Mouse (Mus musculus) midbrain, embryonic 12.5 days (tissue): ENCODE results near the gene Agap1. TPM values are rescaled to one million over a fixed set of nuclear protein-coding genes. Genes with fewer than 3 reads are reported as not detected.

ENCODE experiments used
- ATAC-seq: fragments of 200-750 bp; cut with Nextera tagmentation; 2 replicates; pipeline ENCODE4 v1.8.0; 2017; ENCODE audit warnings: low read depth, moderate TSS enrichment, moderate library complexity; ENCODE audit not compliant: low FRiP score
- H3K27ac ChIP-seq: fragments of 300-500 bp; sonication (generic); replicated peaks from 2 replicates; pipeline ENCODE4 v1.5.1; 2016; ENCODE audit warnings: mild to moderate bottlenecking
- H3K27me3 ChIP-seq: fragments of 300-500 bp; sonication (generic); 2 replicates; pipeline ENCODE4 v1.6.1; 2016; ENCODE audit warnings: mild to moderate bottlenecking
- H3K36me3 ChIP-seq: fragments of 300-500 bp; sonication (generic); 2 replicates; pipeline ENCODE4 v1.6.1; 2016
- H3K4me1 ChIP-seq: fragments of 300-500 bp; sonication (generic); 2 replicates; pipeline ENCODE4 v1.6.1; 2016
- H3K4me2 ChIP-seq: fragments of 300-500 bp; sonication (generic); replicated peaks from 2 replicates; pipeline ENCODE4 v1.6.1; 2016; ENCODE audit warnings: mild to moderate bottlenecking, moderate library complexity
- H3K4me3 ChIP-seq: fragments of 300-500 bp; sonication (generic); 2 replicates; pipeline ENCODE4 v1.5.1; 2016; ENCODE audit warnings: mild to moderate bottlenecking
- H3K9ac ChIP-seq: fragments of 300-500 bp; sonication (generic); replicated peaks from 2 replicates; pipeline ENCODE4 v1.6.1; 2016; ENCODE audit warnings: mild to moderate bottlenecking, moderate library complexity
- H3K9me3 ChIP-seq: fragments of 300-500 bp; sonication (generic); 2 replicates; pipeline ENCODE4 v1.6.1; 2016; ENCODE audit warnings: mild to moderate bottlenecking
- WGBS: fragments of 180-500 bp; shearing (Covaris S2); methylation state at CpG from one replicate; pipeline ENCODE4 v1.1.7; 2016; 5-methylcytosine and 5-hydroxymethylcytosine counted together
- polyA plus RNA-seq: library from polyadenylated mRNA; unstranded; fragments of >200 nt; fragmentation: Nextera tagmentation; extraction: Ambion mirVana; gene quantifications from 2 replicates; pipeline ENCODE4 v1.2.1, GENCODE M21; 2016

The Agap1 gene
- polyA plus RNA-seq, 1 experiment from 2014 or later: 61.9 TPM

GRCm38 (mm10) chr1:89439351-89439750, 15.3 kb upstream of the Agap1 start:
- no peak overlapping the region for H3K4me3 ChIP-seq
- H3K4me1 ChIP-seq: peaks cover 22% of the 10 kb centered on the region
- H3K9me3 ChIP-seq: no peaks in the 10 kb centered on the region
- H3K27ac ChIP-seq: no peak overlapping the region
- no peak for ATAC-seq
- H3K27me3 ChIP-seq: no peaks in the 10 kb centered on the region
- 87% methylated on average over 6 of the region's 6 CpGs for WGBS
- no peaks in the 10 kb centered on the region for H3K36me3 ChIP-seq
- H3K9ac ChIP-seq: no peak overlapping the region
- no peak overlapping the region for H3K4me2 ChIP-seq

GRCm38 (mm10) chr1:89441236-89441897, 13.2 kb upstream of the Agap1 start:
- H3K4me3 ChIP-seq: no peak overlapping the region
- H3K9ac ChIP-seq: no peak overlapping the region
- H3K9me3 ChIP-seq: no peaks in the 10 kb centered on the region
- peak overlapping the region; percentile 49 for H3K27ac ChIP-seq
- 23% methylated on average over 5 of the region's 5 CpGs for WGBS
- peak; percentile 71; the same call in 1 of the 2 replicates for ATAC-seq
- no peaks in the 10 kb centered on the region for H3K36me3 ChIP-seq
- H3K27me3 ChIP-seq: no peaks in the 10 kb centered on the region
- peaks cover 22% of the 10 kb centered on the region for H3K4me1 ChIP-seq
- no peak overlapping the region for H3K4me2 ChIP-seq

DNA sequence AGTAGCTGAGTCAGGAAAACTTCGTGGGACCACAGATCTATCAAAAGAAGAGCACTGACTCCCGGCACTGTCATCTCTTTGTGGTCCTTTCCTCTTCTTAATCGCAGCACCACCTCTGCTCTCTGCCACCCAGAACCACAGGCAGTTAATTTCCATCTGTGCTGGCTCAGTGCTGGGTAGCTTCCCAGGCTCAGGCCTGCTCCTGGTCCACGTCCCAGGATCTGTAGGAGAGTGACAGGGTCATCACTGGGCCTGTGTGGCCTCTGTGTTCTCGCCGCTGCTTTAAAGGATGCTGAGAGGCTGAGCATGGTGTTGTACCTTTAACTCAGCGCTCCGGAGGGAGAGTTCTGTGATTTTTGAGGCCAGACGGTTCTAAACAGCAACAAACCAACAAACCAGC, 11.1 kb upstream of the Agap1 start:
- Histone ChIP-seq H3K4me1 (peaks cover 22% of the 10 kb centered on the region), H3K9ac (no peak overlapping the region), H3K36me3 (no peaks in the 10 kb centered on the region), H3K9me3 (no peaks in the 10 kb centered on the region), H3K27ac (no peak overlapping the region), H3K4me2 (no peak overlapping the region), H3K27me3 (no peaks in the 10 kb centered on the region), H3K4me3 (no peak overlapping the region)
- 69% methylated on average over 9 of the region's 9 CpGs for WGBS
- ATAC-seq: no peak

DNA sequence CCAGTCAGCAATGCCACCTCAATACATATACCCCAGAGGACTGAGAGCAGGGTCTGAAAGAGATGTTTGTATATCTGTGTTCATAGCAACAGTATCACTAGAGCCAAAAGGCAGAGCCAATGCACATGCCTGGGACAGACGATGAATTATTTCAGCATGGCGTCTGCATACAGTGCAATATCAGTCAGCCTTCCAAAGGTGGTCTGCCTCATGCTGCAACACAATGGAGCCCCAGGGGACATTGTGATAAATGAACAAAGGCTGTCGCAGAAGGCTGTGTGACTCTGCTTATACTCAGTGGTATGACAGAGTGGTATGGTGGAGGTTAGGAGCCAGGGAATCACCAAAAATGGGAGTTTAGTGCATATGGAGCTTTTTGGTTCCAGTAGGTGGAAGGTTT, 10.6 kb upstream of the Agap1 start:
- no peak for ATAC-seq
- H3K9ac ChIP-seq: no peak overlapping the region
- H3K27ac ChIP-seq: no peak overlapping the region
- 62% methylated on average over 3 of the region's 3 CpGs for WGBS
- no peaks in the 10 kb centered on the region for H3K9me3 ChIP-seq
- no peaks in the 10 kb centered on the region for H3K27me3 ChIP-seq
- H3K4me1 ChIP-seq: peaks cover 22% of the 10 kb centered on the region
- no peaks in the 10 kb centered on the region for H3K36me3 ChIP-seq
- H3K4me2 ChIP-seq: no peak overlapping the region
- no peak overlapping the region for H3K4me3 ChIP-seq

DNA sequence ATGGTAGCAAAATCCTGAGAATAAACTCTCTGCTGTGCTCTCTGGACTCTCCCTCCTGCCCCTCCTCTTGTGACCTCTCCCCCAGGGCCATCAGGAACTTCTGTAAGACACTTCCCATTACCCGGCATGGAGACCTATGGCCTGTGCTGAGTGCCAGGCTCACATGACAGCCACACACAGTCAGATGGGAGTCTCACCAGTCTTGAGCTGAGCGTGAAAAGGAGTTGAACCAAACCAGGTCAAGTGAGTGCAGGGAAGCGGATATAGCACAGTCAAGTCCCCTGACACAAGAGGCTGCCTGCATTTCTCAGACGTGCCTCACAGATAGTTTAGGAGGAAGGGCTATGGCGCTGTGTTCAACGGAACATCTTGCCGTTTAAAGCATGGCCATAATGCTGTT, 4.5 kb upstream of the Agap1 start:
- H3K4me1 ChIP-seq: no peaks in the 10 kb centered on the region
- 84% methylated on average over 7 of the region's 7 CpGs for WGBS
- no peaks in the 10 kb centered on the region for H3K9me3 ChIP-seq
- H3K27me3 ChIP-seq: peaks cover 7% of the 10 kb centered on the region; the same call in 1 of the 2 replicates
- no peak overlapping the region for H3K27ac ChIP-seq
- H3K36me3 ChIP-seq: no peaks in the 10 kb centered on the region
- no peak for ATAC-seq
- no peak overlapping the region for H3K9ac ChIP-seq
- H3K4me2 ChIP-seq: no peak overlapping the region
- no peak overlapping the region for H3K4me3 ChIP-seq

DNA sequence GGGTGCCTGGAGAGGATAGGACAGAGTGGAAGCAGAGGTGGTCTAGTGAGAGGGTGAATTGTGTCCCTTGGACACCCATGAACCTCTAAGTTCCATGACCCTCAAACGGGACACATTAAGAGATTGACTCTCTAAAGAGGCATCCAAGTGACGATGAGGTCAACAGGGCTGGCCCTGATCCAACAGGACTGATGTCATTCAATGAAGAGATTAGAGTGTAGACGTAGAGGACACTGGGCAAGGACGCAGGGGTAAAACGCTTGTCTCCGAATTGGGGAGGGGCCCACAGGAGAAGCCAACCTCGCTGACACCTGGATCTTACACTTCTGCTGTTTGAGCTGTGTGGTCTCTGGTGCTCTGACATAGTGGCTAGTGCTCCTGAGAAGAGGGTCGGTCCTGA, 2.5 kb upstream of the Agap1 start:
- Histone ChIP-seq H3K4me3 (no peak overlapping the region), H3K4me2 (no peak overlapping the region), H3K9ac (no peak overlapping the region), H3K27ac (no peak overlapping the region), H3K27me3 (peaks cover 7% of the 10 kb centered on the region; the same call in 1 of the 2 replicates), H3K36me3 (no peaks in the 10 kb centered on the region), H3K9me3 (no peaks in the 10 kb centered on the region), H3K4me1 (peaks cover 17% of the 10 kb centered on the region)
- no peak for ATAC-seq
- WGBS: 91% methylated on average over 8 of the region's 8 CpGs

- no peak for ATAC-seq
- H3K36me3 ChIP-seq: peaks cover 8% of the 10 kb centered on the region; the same call in 1 of the 2 replicates
- H3K4me1 ChIP-seq: peaks cover 18% of the 10 kb centered on the region
- peak overlapping the region; percentile 92; the same call in 1 of the 2 replicates for H3K9ac ChIP-seq
- no peak overlapping the region for H3K27ac ChIP-seq
- H3K9me3 ChIP-seq: peaks cover 8% of the 10 kb centered on the region
- H3K4me3 ChIP-seq: peak overlapping the region; percentile 92
- peaks cover 7% of the 10 kb centered on the region; the same call in 1 of the 2 replicates for H3K27me3 ChIP-seq
- H3K4me2 ChIP-seq: peak overlapping the region; percentile 93
- WGBS: 33% methylated on average over 6 of the region's 6 CpGs
Observed at GRCm38 (mm10) chr1:89453666-89454065, 940 bp upstream of the Agap1 start.

GRCm38 (mm10) chr1:89455421-89456091, 950 bp downstream of the Agap1 start:
- peaks cover 10% of the 10 kb centered on the region for H3K9me3 ChIP-seq
- peak overlapping the region; percentile 93 for H3K4me2 ChIP-seq
- H3K27me3 ChIP-seq: peaks cover 7% of the 10 kb centered on the region; the same call in 1 of the 2 replicates
- peak overlapping the region; percentile 92 for H3K4me3 ChIP-seq
- H3K27ac ChIP-seq: peak overlapping the region; percentile 93
- ATAC-seq: 0 out of 2 replicates have a peak, but pooled peaks have one; percentile 10
- peaks cover 8% of the 10 kb centered on the region; the same call in 1 of the 2 replicates for H3K36me3 ChIP-seq
- WGBS: under 1% methylated on average over 51 of the region's 51 CpGs
- H3K9ac ChIP-seq: peak overlapping the region; percentile 92
- H3K4me1 ChIP-seq: peaks cover 22% of the 10 kb centered on the region

GRCm38 (mm10) chr1:89456456-89456855, 1.9 kb downstream of the Agap1 start:
- WGBS: 20% methylated on average over 5 of the region's 5 CpGs
- Histone ChIP-seq H3K36me3 (peaks cover 8% of the 10 kb centered on the region; the same call in 1 of the 2 replicates), H3K4me3 (peak overlapping the region; percentile 92), H3K27me3 (peaks cover 7% of the 10 kb centered on the region; the same call in 1 of the 2 replicates), H3K27ac (no peak overlapping the region), H3K9ac (peak overlapping the region; percentile 92), H3K9me3 (peaks cover 10% of the 10 kb centered on the region), H3K4me2 (peak overlapping the region; percentile 93), H3K4me1 (peaks cover 31% of the 10 kb centered on the region)
- no peak for ATAC-seq

DNA sequence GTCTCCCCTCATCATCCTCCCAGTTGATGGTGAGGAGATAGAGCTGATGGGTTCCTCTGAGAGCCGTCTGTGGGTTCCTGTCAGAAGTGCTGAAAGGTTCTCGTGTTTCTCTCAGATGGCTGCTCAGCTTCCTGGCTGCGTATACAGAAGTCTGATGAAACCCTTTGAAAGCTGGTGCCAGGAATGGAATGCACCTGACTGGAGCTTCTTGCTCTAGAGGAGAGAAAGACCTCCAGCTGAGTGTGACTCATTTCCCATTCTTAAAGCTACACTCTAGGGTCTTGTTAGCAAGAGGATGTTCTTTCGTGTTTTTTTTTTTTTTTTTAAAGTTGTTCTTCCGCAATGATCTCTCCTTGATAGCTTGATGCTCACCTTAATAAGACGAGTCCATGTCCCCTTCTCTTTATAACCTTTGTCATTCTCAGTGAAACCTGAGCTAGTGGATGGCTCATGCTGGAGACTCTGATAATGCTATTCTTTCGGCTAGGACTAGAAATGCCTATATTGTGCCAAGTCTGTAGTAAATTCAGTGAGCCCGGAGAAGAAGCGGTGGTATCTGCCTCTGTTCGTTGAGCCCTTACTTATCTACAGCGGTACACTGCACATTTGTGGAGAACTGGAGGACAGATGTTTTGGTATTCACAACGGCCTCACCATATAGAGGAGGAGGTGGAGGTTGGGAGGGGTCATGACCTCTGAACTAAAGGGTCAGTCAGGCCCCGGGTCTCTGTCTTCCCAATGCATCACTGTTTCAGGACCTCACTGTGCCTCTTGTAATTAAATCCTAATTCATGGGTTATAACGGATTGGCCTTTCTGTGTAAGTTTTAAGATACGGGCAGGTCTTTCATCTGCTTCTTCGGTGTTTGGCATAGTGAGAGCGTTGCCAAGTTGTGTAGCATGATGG, 2.8 kb downstream of the Agap1 start:
- WGBS: 53% methylated on average over 17 of the region's 17 CpGs
- Histone ChIP-seq H3K4me2 (peak overlapping the region; percentile 93), H3K36me3 (peaks cover 8% of the 10 kb centered on the region; the same call in 1 of the 2 replicates), H3K9me3 (peaks cover 10% of the 10 kb centered on the region), H3K9ac (no peak overlapping the region), H3K27me3 (peaks cover 7% of the 10 kb centered on the region; the same call in 1 of the 2 replicates), H3K27ac (no peak overlapping the region), H3K4me3 (0 out of 2 replicates have a peak overlapping the region, but pooled peaks have one; percentile 92), H3K4me1 (peaks cover 34% of the 10 kb centered on the region)
- no peak for ATAC-seq

DNA sequence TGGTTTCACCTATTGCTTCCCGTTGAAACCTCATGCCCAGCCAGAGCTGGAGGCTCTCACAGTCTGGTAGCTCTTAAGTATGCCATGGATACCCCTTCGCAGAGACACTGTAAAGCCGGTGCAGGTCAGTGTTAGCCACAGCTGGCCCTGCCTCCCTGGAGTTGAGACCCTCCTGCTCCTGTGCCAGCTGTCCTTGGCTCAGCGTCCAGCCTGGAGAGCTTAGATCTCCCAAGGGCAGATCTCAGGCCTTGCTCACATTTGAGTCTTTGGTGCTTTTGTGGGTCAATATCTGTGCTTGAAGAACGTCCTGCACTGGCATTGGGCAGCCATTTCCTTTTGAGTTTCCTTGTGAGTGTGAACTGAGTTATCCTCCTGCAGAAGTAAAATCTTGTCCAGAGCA, 7.3 kb downstream of the Agap1 start:
- no peak overlapping the region for H3K27ac ChIP-seq
- ATAC-seq: no peak
- H3K36me3 ChIP-seq: peaks cover 8% of the 10 kb centered on the region; the same call in 1 of the 2 replicates
- H3K9me3 ChIP-seq: peaks cover 10% of the 10 kb centered on the region
- peaks cover 55% of the 10 kb centered on the region for H3K4me1 ChIP-seq
- 0 out of 2 replicates have a peak overlapping the region, but pooled peaks have one; percentile 24 for H3K9ac ChIP-seq
- no peak overlapping the region for H3K4me2 ChIP-seq
- H3K27me3 ChIP-seq: no peaks in the 10 kb centered on the region; the same call in 1 of the 2 replicates
- H3K4me3 ChIP-seq: no peak overlapping the region
- WGBS: 76% methylated on average over 5 of the region's 5 CpGs
